Mouse (Mus musculus) ES-E14 (cell line): Measurements from ENCODE around the gene Sult3a1. TPM values are rescaled to one million over a fixed set of nuclear protein-coding genes. Genes with fewer than 3 reads are reported as not detected.
"Not testable (repeated sequence)": the region's sequence is repeated elsewhere in the genome, so short reads cannot be mapped to it uniquely, and the experiment has no call there.

Experiments
- DNase-seq: peaks from one replicate; pipeline ENCODE4 v3.0.0-alpha.2; 2013; ENCODE audit warnings: low read depth, low spot score
- H3K27ac ChIP-seq: 2 replicates; pipeline ENCODE4 v1.5.1; 2012; ENCODE audit warnings: low read depth, mild to moderate bottlenecking, low read length, moderate library complexity, mixed read lengths; ENCODE audit not compliant: poor library complexity, insufficient read depth, severe bottlenecking
- H3K36me3 ChIP-seq: 2 replicates; pipeline ENCODE4 v1.6.1; 2012; ENCODE audit warnings: mild to moderate bottlenecking, low read length, moderate library complexity, mixed read lengths; ENCODE audit not compliant: control insufficient read depth, poor library complexity, insufficient read depth, severe bottlenecking
- H3K4me1 ChIP-seq, 2 experiments: fragments of 150-350 bp in 1 of 2; sonication (generic) in 1 of 2; 2 replicates each; pipeline ENCODE4 v1.6.1; 2012; ENCODE audit warnings: low read length in 2 of 2, mild to moderate bottlenecking in 1 of 2, mixed read lengths in 1 of 2; ENCODE audit not compliant: control insufficient read depth in 2 of 2, insufficient read depth in 2 of 2, poor library complexity in 1 of 2
- H3K4me3 ChIP-seq, 2 experiments: fragments of 150-350 bp in 1 of 2; sonication (generic) in 1 of 2; 2 replicates each; pipeline ENCODE4 v1.5.1; 2012; ENCODE audit warnings: low read length in 2 of 2, low read depth in 1 of 2, mild to moderate bottlenecking in 1 of 2, mixed read lengths in 1 of 2; ENCODE audit not compliant: insufficient read depth in 1 of 2, poor library complexity in 1 of 2, severe bottlenecking in 1 of 2
- H3K9ac ChIP-seq: 2 replicates; pipeline ENCODE4 v1.6.1; 2012; ENCODE audit warnings: low read depth, mild to moderate bottlenecking, low read length, mixed read lengths; ENCODE audit not compliant: poor library complexity, insufficient read depth, severe bottlenecking
- H3K9me3 ChIP-seq: fragments of 150-350 bp; sonication (generic); 2 replicates; pipeline ENCODE4 v1.6.1; 2012; ENCODE audit warnings: low read depth, mild to moderate bottlenecking, low read length; ENCODE audit not compliant: control insufficient read depth, insufficient read depth
- CHD2 ChIP-seq: IDR thresholded peaks from 2 replicates; pipeline ENCODE4 v1.6.1; 2014; ENCODE audit warnings: mild to moderate bottlenecking, low read depth, low read length, inconsistent platforms
- HCFC1 ChIP-seq: IDR thresholded peaks from 2 replicates; pipeline ENCODE4 v1.6.1; 2012; ENCODE audit warnings: low read length, inconsistent platforms, borderline replicate concordance; ENCODE audit not compliant: insufficient read depth
- MAFK ChIP-seq: IDR thresholded peaks from 2 replicates; pipeline ENCODE4 v1.6.1; 2014; ENCODE audit warnings: mild to moderate bottlenecking, low read depth, low read length, inconsistent platforms; ENCODE audit not compliant: insufficient read depth
- ZC3H11A ChIP-seq: IDR thresholded peaks from 2 replicates; pipeline ENCODE4 v1.6.1; 2012; ENCODE audit warnings: low read depth, mild to moderate bottlenecking, inconsistent platforms, low read length, borderline replicate concordance
- ZNF384 ChIP-seq: IDR thresholded peaks from 2 replicates; pipeline ENCODE4 v1.6.1; 2012; ENCODE audit warnings: low read depth, low read length, inconsistent platforms
- in situ Hi-C, 2 experiments: fragments of 600-800 bp; cut with MboI; formaldehyde crosslinking; loops; one replicate each; pipeline ENCODE4 v1.15.1; 2025; ENCODE audit warnings: low sequenced_read_pairs in 2 of 2, inconsistent platforms in 1 of 2; ENCODE audit not compliant: unreplicated experiment in 2 of 2
- total RNA-seq: library from RNA; depleted of rRNA; stranded (reverse); fragments of 300-350 nt; gene quantifications from 2 replicates; pipeline ENCODE4 v1.2.3, GENCODE M21; 2012

The Sult3a1 gene
- total RNA-seq, 1 experiment: not detected

DNA sequence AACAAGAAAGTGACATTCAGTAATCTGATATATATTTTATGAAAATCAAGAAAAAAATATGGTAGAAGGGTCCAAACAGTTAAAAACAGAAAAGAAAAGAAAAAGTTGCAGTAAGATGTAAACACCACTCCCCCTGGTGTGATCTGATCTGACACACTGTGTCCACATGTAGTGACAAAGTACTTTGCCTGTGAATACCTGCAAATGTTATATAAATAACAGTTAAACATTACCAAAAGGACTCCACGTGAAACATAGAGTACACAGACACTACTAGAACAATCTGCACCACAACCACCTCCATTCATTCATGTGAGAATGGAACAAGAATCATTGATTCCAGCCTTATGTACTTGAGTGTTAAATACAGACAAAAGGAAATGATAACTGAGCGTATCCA is 8.5 kb downstream of the Sult3a1 start:
- H3K27ac ChIP-seq: no peak overlapping the region
- H3K4me1 ChIP-seq: peaks cover 0 to 2% of the 10 kb centered on the region in 2 experiments; a peak in 1 of 4 replicates
- no peaks in the 10 kb centered on the region for H3K36me3 ChIP-seq
- TF ChIP-seq ZNF384: no peak
- TF ChIP-seq HCFC1: no peak
- no peak for TF ChIP-seq CHD2
- no peak for TF ChIP-seq MAFK
- TF ChIP-seq ZC3H11A: no peak
- H3K9me3 ChIP-seq: no peaks in the 10 kb centered on the region
- H3K4me3 ChIP-seq: no peak overlapping the region
- in situ Hi-C loops: no loop called here
- no peak for DNase-seq
- no peak overlapping the region for H3K9ac ChIP-seq

DNA sequence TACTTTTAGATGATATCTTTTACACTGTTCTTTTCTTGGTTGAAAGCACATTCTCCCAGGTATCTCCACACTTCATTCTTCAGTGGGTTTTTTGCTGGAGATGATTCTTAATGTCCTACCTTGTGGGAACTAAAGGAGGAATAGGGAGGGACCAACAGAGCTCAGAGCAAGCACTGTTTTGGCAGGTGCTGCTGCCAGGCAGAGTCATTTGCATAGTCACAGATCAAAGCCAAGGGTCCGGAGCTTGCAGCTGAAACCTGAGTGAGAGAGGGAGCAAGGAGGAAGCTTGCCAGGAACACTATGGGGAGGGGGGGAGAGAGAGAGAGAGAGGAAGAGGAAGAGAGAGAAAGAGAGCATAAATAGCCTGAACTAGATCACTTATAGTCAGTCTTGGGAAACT is 12.9 kb downstream of the Sult3a1 start:
- in situ Hi-C loops: no loop called here
- H3K9me3 ChIP-seq: no peaks in the 10 kb centered on the region
- H3K36me3 ChIP-seq: no peaks in the 10 kb centered on the region
- H3K27ac ChIP-seq: no peak overlapping the region
- DNase-seq: no peak
- H3K9ac ChIP-seq: no peak overlapping the region
- no peak for TF ChIP-seq ZC3H11A
- TF ChIP-seq ZNF384: no peak
- no peak for TF ChIP-seq HCFC1
- no peak for TF ChIP-seq MAFK
- TF ChIP-seq CHD2: no peak
- H3K4me1 ChIP-seq: peaks cover 0 to 2% of the 10 kb centered on the region in 2 experiments; a peak in 1 of 4 replicates
- no peak overlapping the region for H3K4me3 ChIP-seq

- no peak for TF ChIP-seq ZC3H11A
- no peak for TF ChIP-seq CHD2
- no peak for TF ChIP-seq ZNF384
- no peak for TF ChIP-seq MAFK
- no peak for TF ChIP-seq HCFC1
- H3K9ac ChIP-seq: no peak overlapping the region
- H3K27ac ChIP-seq: no peak overlapping the region
- peaks cover 0 to 2% of the 10 kb centered on the region in 2 experiments; a peak in 1 of 4 replicates for H3K4me1 ChIP-seq
- H3K36me3 ChIP-seq: no peaks in the 10 kb centered on the region
- no peaks in the 10 kb centered on the region for H3K9me3 ChIP-seq
- DNase-seq: no peak
- in situ Hi-C loops: no loop called here
- no peak overlapping the region for H3K4me3 ChIP-seq
Observed at GRCm38 (mm10) chr10:33872672-33873398, 15.3 kb downstream of the Sult3a1 start.

GRCm38 (mm10) chr10:33882411-33882810 is 24.9 kb downstream of the Sult3a1 start:
- H3K9me3 ChIP-seq, DNase-seq, in situ Hi-C loops, H3K27ac ChIP-seq, H3K4me3 ChIP-seq, H3K4me1 ChIP-seq, H3K9ac ChIP-seq, H3K36me3 ChIP-seq: not testable (repeated sequence)

DNA sequence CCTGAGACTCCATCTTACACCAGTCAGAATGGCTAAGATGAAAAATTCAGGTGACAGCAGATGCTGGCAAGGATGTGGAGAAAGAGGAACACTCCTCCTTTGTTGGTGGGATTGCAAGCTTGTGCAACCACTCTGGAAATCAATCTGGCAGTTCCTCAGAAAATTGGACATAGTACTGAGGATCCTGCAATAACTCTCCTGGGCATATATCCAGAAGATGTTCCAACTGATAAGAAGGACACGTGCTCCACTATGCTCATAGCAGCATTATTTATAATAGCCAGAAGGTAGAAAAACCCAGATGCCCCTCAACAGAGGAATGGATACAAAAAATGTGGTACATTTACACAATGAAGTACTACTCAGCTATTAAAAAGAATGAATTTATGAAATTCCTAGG is 44.0 kb downstream of the Sult3a1 start:
- in situ Hi-C loops, H3K27ac ChIP-seq, H3K4me3 ChIP-seq, H3K4me1 ChIP-seq, DNase-seq, H3K9me3 ChIP-seq, H3K36me3 ChIP-seq, H3K9ac ChIP-seq: not testable (repeated sequence)
